Mouse (Mus musculus) embryonic facial prominence, embryonic 10.5 days (tissue): ENCODE measurements at regions not wholly inside any gene's neighbourhood (a gene's known extent, or its start where the extent isn't known, plus 50 kb on each side); places are given as distances from the start of the nearest gene placed in this dataset.

ENCODE experiments used
- DNase-seq: peaks from one replicate; pipeline ENCODE4 v3.0.0-alpha.2; 2017; ENCODE audit warnings: low spot score
- H3K27ac ChIP-seq: fragments of 300-500 bp; sonication (generic); replicated peaks from 2 replicates; pipeline ENCODE4 v1.5.1; 2016; ENCODE audit warnings: mild to moderate bottlenecking
- H3K27me3 ChIP-seq: fragments of 300-500 bp; sonication (generic); replicated peaks from 2 replicates; pipeline ENCODE4 v1.6.1; 2016; ENCODE audit warnings: low read depth, mild to moderate bottlenecking; ENCODE audit not compliant: poor library complexity, severe bottlenecking
- H3K36me3 ChIP-seq: fragments of 300-500 bp; sonication (generic); replicated peaks from 2 replicates; pipeline ENCODE4 v1.6.1; 2016; ENCODE audit warnings: mild to moderate bottlenecking, moderate library complexity
- H3K4me1 ChIP-seq: fragments of 300-500 bp; sonication (generic); 2 replicates; pipeline ENCODE4 v1.6.1; 2016
- H3K4me3 ChIP-seq: fragments of 300-500 bp; sonication (generic); 2 replicates; pipeline ENCODE4 v1.5.1; 2016; ENCODE audit warnings: mild to moderate bottlenecking, moderate library complexity
- H3K9me3 ChIP-seq: fragments of 300-500 bp; sonication (generic); 2 replicates; pipeline ENCODE4 v1.6.1; 2016; ENCODE audit warnings: mild to moderate bottlenecking
- WGBS: fragments of 180-500 bp; shearing (Covaris S2); methylation state at CpG from one replicate; pipeline ENCODE4 v1.1.7; 2016; 5-methylcytosine and 5-hydroxymethylcytosine counted together

- peaks cover 92% of the 10 kb centered on the region for H3K27me3 ChIP-seq
- WGBS = 2% methylated on average over 6 of the region's 6 CpGs
- H3K36me3 ChIP-seq = no peaks in the 10 kb centered on the region
- peak; percentile 71 for DNase-seq
- H3K4me3 ChIP-seq = no peak overlapping the region
- H3K4me1 ChIP-seq = peaks cover 17% of the 10 kb centered on the region
- no peak overlapping the region for H3K27ac ChIP-seq
- no peaks in the 10 kb centered on the region for H3K9me3 ChIP-seq
These were observed 93.1 kb downstream of the Hif1an start for GRCm38 (mm10) chr19:44655719-44656118.

DNA sequence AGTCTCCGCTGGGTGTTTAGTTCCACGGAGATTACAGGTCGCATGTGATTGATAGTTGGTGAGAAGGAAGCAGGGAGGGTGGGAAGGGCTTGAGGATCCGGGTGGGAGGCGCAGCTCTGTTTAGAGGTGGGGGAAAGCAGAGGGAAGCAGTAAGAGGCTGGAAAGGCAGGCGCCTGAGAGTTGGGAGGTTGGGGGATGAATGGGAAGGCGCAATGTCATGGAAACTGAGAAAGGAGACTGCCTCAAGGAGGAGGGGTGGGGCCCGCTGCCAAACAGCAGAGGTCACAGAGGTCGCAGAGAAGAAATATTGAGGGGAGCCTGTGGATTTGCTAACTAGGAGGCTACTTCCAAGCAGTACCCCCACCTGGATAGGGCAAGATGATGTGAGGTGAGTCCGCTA is 96.5 kb upstream of the Pax2 start:
- WGBS = 25% methylated on average over 10 of the region's 10 CpGs
- Histone ChIP-seq H3K27me3 (peaks cover 87% of the 10 kb centered on the region), H3K4me3 (no peak overlapping the region)

DNA sequence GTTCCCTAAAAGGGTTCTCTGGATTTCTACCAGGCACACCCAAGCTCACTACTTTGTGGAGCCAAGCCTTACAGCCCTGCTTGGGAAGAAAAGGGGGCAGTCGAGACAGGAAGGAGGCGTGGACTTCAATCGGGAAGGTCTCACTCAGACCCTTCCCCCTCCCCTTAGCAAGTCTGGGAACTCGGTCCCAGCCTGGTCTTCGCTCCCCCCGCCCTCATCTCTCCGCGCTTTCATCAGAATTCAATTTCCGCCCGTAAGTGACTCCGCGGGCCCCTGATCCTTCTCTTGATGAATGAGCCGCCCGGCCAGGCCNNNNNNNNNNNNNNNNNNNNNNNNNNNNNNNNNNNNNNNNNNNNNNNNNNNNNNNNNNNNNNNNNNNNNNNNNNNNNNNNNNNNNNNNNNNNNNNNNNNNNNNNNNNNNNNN is 86.3 kb upstream of the Pax2 start:
- Histone ChIP-seq H3K36me3 (no peaks in the 10 kb centered on the region), H3K4me1 (peaks cover 40% of the 10 kb centered on the region), H3K9me3 (no peaks in the 10 kb centered on the region), H3K27me3 (peaks cover 98% of the 10 kb centered on the region), H3K27ac (peak overlapping the region; percentile 66; the same call in 1 of the 2 replicates), H3K4me3 (peak overlapping the region; percentile 56)
- WGBS = 1% methylated on average over 14 of the region's 14 CpGs
- peak; percentile 72 for DNase-seq

More for the DNA sequence above, 96.5 kb upstream of the Pax2 start:
- no peaks in the 10 kb centered on the region for H3K36me3 ChIP-seq
- peaks cover 17% of the 10 kb centered on the region for H3K4me1 ChIP-seq
- no peak for DNase-seq
- H3K27ac ChIP-seq = no peak overlapping the region
- H3K9me3 ChIP-seq = no peaks in the 10 kb centered on the region

DNA sequence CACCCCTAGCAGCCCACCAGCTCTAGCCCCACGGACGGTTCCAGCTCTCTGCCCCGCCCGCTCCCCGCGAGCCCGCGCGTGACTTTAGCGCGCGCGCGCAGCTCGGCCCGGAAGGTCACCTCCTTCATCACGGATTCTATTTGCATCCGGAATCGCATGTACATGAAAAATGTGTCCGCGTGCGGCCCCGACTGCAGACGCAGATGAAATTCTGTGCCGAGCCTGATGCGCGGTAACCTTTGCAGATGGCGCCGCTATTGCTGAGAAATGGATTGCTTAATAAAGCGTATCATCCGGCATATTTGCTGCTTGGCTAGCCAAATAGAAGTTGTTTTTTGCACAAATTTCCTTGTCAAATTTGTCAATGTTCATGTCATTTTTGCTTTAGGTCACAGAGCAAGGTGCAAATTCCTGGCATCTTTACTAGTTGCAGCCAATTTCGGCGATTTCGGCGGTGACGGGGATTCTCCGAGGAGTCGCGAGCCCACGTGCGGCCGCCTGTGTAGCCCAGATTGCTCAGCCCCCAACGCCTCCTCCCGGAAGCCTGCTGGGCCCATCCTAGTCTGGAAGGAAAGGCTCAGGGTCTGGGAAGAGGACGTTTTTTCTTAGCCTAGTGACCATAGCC is 81.1 kb upstream of the Pax2 start:
- H3K27me3 ChIP-seq = peaks cover 100% of the 10 kb centered on the region
- H3K36me3 ChIP-seq = no peaks in the 10 kb centered on the region
- H3K4me1 ChIP-seq = peaks cover 41% of the 10 kb centered on the region
- DNase-seq = no peak
- WGBS = 6% methylated on average over 45 of the region's 45 CpGs
- no peak overlapping the region for H3K27ac ChIP-seq
- no peaks in the 10 kb centered on the region for H3K9me3 ChIP-seq
- no peak overlapping the region for H3K4me3 ChIP-seq

- 0 out of 2 replicates have a peak overlapping the region, but pooled peaks have one; percentile 2 for H3K4me3 ChIP-seq
- no peak overlapping the region for H3K27ac ChIP-seq
- peaks cover 24% of the 10 kb centered on the region for H3K4me1 ChIP-seq
- H3K27me3 ChIP-seq = peaks cover 100% of the 10 kb centered on the region
- no peaks in the 10 kb centered on the region for H3K36me3 ChIP-seq
- no peaks in the 10 kb centered on the region for H3K9me3 ChIP-seq
- no peak for DNase-seq
- WGBS = 5% methylated on average over 12 of the region's 12 CpGs
These were observed 79.2 kb upstream of the Pax2 start for GRCm38 (mm10) chr19:44676555-44677120.

DNA sequence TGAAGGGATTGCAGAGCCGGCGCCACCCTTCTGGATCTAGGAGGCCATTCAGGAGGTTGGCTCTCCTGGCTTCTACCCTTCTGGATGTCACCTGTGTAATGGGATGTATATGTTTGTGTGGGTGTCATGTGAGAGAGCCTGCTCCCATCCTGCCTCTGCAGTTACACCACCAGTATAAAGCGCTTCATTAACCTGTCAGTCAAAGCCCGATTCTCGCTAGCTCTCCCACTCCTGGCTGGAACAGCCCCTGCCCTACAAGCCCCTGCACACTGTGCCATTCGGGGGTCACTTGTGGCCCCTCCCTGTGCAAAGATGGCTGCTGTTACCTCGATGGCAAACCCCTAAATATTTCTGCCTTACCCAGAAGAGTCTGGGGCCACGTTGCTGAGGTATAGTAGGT is 78.5 kb upstream of the Pax2 start:
- Histone ChIP-seq H3K4me3 (no peak overlapping the region), H3K27me3 (peaks cover 100% of the 10 kb centered on the region), H3K36me3 (no peaks in the 10 kb centered on the region), H3K9me3 (no peaks in the 10 kb centered on the region), H3K27ac (no peak overlapping the region), H3K4me1 (peaks cover 18% of the 10 kb centered on the region)
- WGBS = 60% methylated on average over 8 of the region's 8 CpGs
- DNase-seq = no peak

GRCm38 (mm10) chr19:44678686-44679085 is 77.2 kb upstream of the Pax2 start:
- H3K4me1 ChIP-seq = peaks cover 25% of the 10 kb centered on the region
- H3K36me3 ChIP-seq = no peaks in the 10 kb centered on the region
- no peak overlapping the region for H3K4me3 ChIP-seq
- 71% methylated on average over 1 of the region's 1 CpGs for WGBS
- peaks cover 100% of the 10 kb centered on the region for H3K27me3 ChIP-seq
- H3K27ac ChIP-seq = no peak overlapping the region
- no peak for DNase-seq
- H3K9me3 ChIP-seq = no peaks in the 10 kb centered on the region

DNA sequence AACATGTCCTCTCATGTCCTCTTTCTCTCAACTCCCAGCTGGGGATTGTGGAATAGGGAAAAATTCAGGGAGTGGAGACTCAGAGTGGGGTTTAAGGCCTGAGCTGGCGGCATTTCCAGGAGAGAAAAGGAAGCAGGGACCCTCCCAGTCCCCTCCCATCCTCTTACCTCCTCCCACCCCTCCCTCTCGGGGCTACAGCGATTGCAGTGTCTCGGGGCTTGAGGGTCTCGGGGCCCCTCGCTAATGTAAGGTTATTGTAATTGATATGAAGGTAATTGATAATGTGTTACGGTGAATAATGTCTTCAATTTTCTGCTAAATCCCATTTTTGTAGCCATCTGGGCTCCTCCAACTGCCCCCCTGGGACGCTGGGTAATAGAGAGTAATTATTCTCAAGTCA is 74.2 kb upstream of the Pax2 start:
- Histone ChIP-seq H3K4me3 (no peak overlapping the region), H3K27me3 (peaks cover 100% of the 10 kb centered on the region), H3K27ac (no peak overlapping the region), H3K9me3 (no peaks in the 10 kb centered on the region), H3K36me3 (no peaks in the 10 kb centered on the region), H3K4me1 (peaks cover 27% of the 10 kb centered on the region)
- DNase-seq = no peak
- 9% methylated on average over 8 of the region's 8 CpGs for WGBS

DNA sequence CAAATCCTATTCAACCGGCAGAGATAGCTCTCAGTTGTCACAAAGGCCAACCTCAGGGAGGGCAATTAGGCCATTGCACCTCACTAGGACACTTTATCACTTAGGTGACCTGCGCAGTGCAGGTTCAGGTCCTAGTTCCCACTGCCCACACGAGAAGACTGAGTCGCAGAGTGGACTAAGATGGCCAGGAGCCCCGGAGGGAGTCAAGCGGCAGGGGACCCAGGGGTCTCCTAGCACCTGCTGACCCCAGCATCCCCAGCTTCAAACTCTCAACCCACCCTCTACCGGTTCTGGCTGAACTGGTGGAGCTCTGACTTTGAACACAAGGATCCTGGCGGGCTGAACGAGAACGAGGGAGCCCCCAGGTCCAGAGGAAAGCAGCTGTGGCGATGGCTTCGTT is 72.7 kb upstream of the Pax2 start:
- no peak for DNase-seq

GRCm38 (mm10) chr19:44684061-44684514 is 71.8 kb upstream of the Pax2 start:
- peaks cover 98% of the 10 kb centered on the region for H3K27me3 ChIP-seq
- H3K36me3 ChIP-seq = no peaks in the 10 kb centered on the region
- H3K9me3 ChIP-seq = no peaks in the 10 kb centered on the region
- H3K4me1 ChIP-seq = peaks cover 24% of the 10 kb centered on the region
- 1% methylated on average over 48 of the region's 48 CpGs for WGBS
- no peak overlapping the region for H3K27ac ChIP-seq
- H3K4me3 ChIP-seq = peak overlapping the region; percentile 51
- peak; percentile 73 for DNase-seq

More for the DNA sequence above, 72.7 kb upstream of the Pax2 start:
- Histone ChIP-seq H3K9me3 (no peaks in the 10 kb centered on the region), H3K36me3 (no peaks in the 10 kb centered on the region), H3K27me3 (peaks cover 98% of the 10 kb centered on the region), H3K4me1 (peaks cover 24% of the 10 kb centered on the region), H3K27ac (no peak overlapping the region), H3K4me3 (no peak overlapping the region)
- 2% methylated on average over 12 of the region's 12 CpGs for WGBS

DNA sequence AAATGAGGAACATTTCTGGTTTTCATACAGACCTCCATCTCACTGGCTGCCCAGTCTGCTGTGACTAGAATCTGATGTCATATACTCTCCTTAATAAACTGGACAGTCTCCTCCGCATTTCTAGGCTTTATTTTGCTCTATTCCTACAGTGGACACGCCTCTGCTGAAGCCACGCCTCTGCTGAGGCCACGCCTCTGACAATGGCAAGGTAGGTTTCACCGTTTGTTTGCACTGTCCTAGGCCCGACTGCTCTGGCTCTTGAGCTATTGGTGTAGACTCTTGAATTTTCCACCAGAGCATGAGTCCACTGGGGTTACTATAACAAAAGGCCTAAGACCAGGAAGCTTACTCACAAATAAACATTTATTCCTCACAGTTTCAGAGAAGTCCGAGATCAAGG is 69.8 kb upstream of the Pax2 start:
- H3K27me3 ChIP-seq = peaks cover 98% of the 10 kb centered on the region
- no peak for DNase-seq
- 45% methylated on average over 7 of the region's 7 CpGs for WGBS

DNA sequence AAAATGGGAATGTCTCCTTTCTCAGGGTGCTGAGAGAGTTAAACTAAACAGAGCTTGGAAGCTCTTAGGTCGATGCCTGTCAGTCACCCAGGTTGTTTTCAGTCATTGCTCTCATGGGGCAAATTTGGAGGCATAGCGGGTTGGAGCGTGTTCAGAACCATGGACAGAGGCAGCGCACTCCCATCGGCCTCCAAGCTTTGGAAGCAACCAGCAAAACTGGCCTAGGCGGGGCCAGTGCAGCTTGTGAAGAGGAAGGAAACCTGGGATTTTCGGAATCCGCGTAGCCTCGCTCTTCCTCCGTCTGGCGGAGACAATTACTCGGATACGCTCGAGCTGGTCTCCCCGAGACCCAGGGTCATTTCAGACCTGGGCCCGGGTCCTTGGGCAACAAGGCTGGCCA is 63.4 kb upstream of the Pax2 start:
- Histone ChIP-seq H3K4me3 (peak overlapping the region; percentile 48), H3K36me3 (no peaks in the 10 kb centered on the region), H3K27me3 (peaks cover 97% of the 10 kb centered on the region), H3K27ac (no peak overlapping the region), H3K4me1 (peaks cover 26% of the 10 kb centered on the region), H3K9me3 (no peaks in the 10 kb centered on the region)
- peak; percentile 83 for DNase-seq
- WGBS = under 1% methylated on average over 17 of the region's 17 CpGs

More for the DNA sequence above, 69.8 kb upstream of the Pax2 start:
- H3K4me1 ChIP-seq = peaks cover 24% of the 10 kb centered on the region
- no peak overlapping the region for H3K4me3 ChIP-seq
- no peaks in the 10 kb centered on the region for H3K9me3 ChIP-seq
- no peaks in the 10 kb centered on the region for H3K36me3 ChIP-seq
- no peak overlapping the region for H3K27ac ChIP-seq

DNA sequence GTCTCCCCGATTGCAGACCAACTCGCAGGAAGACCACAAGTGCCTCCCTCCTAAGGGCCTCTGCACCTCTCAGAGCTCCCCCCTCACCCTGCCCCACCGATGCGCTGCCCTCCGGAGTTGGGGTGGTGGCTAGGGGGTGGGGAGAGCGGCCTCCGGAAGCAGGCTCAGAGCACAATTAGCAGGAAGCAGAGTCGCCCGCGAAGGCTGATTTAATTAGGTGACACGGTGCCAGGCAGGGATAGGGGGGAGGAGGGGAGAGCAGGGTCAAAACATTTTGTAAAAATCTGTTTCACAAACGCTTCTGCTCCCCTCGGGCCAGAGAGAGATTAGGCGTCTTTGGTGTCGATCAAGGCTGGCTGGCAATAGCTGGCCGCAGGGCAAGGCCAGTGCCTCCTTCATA is 63.0 kb upstream of the Pax2 start:
- peaks cover 97% of the 10 kb centered on the region for H3K27me3 ChIP-seq
- peak overlapping the region; percentile 48 for H3K4me3 ChIP-seq
- H3K9me3 ChIP-seq = no peaks in the 10 kb centered on the region
- H3K4me1 ChIP-seq = peaks cover 26% of the 10 kb centered on the region
- no peak for DNase-seq
- WGBS = under 1% methylated on average over 16 of the region's 16 CpGs
- H3K36me3 ChIP-seq = no peaks in the 10 kb centered on the region
- H3K27ac ChIP-seq = no peak overlapping the region
